Mouse (Mus musculus): ENCODE measurements around the gene Gm29094.
"Not testable (repeated sequence)": the region's sequence is repeated elsewhere in the genome, so short reads cannot be mapped to it uniquely, and the experiment has no call there.

DNA sequence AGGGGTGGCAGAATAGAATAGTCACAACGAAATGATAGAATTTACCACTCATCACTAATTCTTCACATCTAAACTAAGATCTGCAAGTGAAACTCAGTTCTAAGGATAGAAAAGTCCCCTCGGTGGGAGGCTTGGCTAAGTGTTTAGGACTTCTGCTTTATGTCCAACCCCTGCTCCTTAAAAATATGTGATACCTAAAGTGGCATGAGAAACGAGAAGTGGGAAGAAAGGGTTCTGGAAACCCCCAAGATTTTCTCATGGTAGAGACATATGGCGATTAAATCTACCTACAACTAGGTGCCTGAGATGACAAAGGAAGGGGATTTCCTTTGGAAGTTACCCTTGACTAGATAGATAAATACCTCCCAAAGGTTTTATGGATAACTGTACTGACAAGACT is 19.7 kb upstream of the Gm29094 start:
- not testable (repeated sequence) for TF ChIP-seq POLR2A (IDR thresholded peaks at IDR 0.05; ENCODE audit: low read depth, low read length); CTCF (IDR thresholded peaks at IDR 0.05; ENCODE audit: borderline replicate concordance, insufficient read depth, low read length)
